22 mouse cellular contexts compared by ENCODE assay signal in the genomic region with DNA sequence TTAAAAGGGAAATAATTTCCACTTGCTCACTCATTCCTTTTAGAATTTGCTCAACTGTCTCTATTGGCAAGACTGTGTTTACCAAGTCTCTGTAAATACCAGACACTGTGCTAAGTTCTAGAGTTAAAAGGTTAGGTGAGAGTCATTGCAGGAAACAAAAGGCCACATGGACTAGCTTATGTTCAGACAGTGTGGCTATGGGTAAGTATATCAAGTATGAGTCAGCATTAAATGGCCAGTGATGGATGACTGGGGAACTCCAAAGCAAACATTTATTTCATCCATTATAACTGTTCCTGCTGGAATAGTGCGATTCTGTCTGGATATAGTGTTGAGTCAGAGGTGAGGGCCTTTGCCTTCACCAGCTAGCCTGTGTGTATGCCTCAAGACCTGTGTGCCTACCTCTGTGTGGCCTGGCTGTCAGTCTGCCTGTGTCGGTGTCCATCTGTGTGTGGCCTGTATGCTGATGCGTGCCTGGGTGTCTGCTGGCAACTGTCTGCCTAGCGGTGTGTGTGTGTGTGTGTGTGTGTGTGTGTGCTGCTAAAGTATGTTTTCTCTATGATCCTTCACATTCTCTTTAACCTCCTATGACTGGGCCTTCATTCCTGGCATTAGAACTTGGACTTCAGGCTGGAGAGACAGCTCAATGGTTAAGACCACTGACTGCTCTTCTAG.
DNase-seq lines count a peak whose midpoint lies in the region; ATAC-seq lines count a peak whose summit lies in the region.
"Had no signal": no experiment of that assay in that cellular context is flagged by ENCODE, and none has a peak within 500 bp of the region (broad histone marks: within the 10 kb centered on the region; RNA-seq: fewer than 3 reads in every experiment).

No protein-coding gene starts in this region.

- no peak overlapping the region for H3K4me3 ChIP-seq in heart, embryonic 11.5 days (ENCODE audit: low read depth, low read length)
- H3K4me3 ChIP-seq in stomach, embryonic 14.5 days (ENCODE audit: low read depth, low read length) = no peak overlapping the region
- no peak overlapping the region for H3K4me3 ChIP-seq in forebrain, embryonic 15.5 days
- H3K4me3 ChIP-seq: hindbrain, embryonic 10.5 days; intestine, embryonic 15.5 days; midbrain, embryonic 10.5 days had no signal

- no peak overlapping the region for H3K4me2 ChIP-seq in heart, embryonic 11.5 days
- no peak overlapping the region for H3K4me2 ChIP-seq in stomach, embryonic 14.5 days (replicated peaks; ENCODE audit: low read depth, low read length)
- no peak overlapping the region for H3K4me2 ChIP-seq in forebrain, embryonic 15.5 days (replicated peaks)
- H3K4me2 ChIP-seq: intestine, embryonic 15.5 days had no signal

- no peaks in the 10 kb centered on the region for H3K27me3 ChIP-seq in heart, embryonic 11.5 days (ENCODE audit: control insufficient read depth, insufficient read depth, low read length)
- no peaks in the 10 kb centered on the region for H3K27me3 ChIP-seq in stomach, embryonic 14.5 days (ENCODE audit: control insufficient read depth, insufficient read depth, low read length)
- no peaks in the 10 kb centered on the region for H3K27me3 ChIP-seq in forebrain, embryonic 15.5 days
- H3K27me3 ChIP-seq: intestine, embryonic 15.5 days had no signal

- H3K9ac ChIP-seq in heart, embryonic 11.5 days (ENCODE audit: low read depth, low read length) = no peak overlapping the region
- H3K9ac ChIP-seq in stomach, embryonic 14.5 days (replicated peaks; ENCODE audit: low read depth, low read length) = no peak overlapping the region
- no peak overlapping the region for H3K9ac ChIP-seq in forebrain, embryonic 15.5 days (replicated peaks)
- H3K9ac ChIP-seq: intestine, embryonic 15.5 days; liver, embryonic 14.5 days had no signal

- peak; percentile 52 for DNase-seq in heart, adult 11 months
- peak; percentile 11 for DNase-seq in 3134 (ENCODE audit: extremely low read depth, insufficient read length, low spot score)
- peak; percentile 42 for DNase-seq in Muller cell, postnatal 12 days (ENCODE audit: inconsistent ontology term)
- DNase-seq in ovary, postnatal 36 days (ENCODE audit: low spot score) = no peak
- DNase-seq: adrenal gland, adult 8-10 months; cerebellum, adult 8-10 months; gastrocnemius, postnatal 36 days; heart, postnatal 10 days; kidney, adult 9 months; kidney, postnatal 14 days; lung, postnatal 4 days; right cerebral cortex, adult 18-20 months; thymus, postnatal 14 days had no signal

- WGBS in heart, embryonic 11.5 days (ENCODE audit: insufficient replicate concordance) = 76% methylated on average over 4 of the region's 4 CpGs
- WGBS in stomach, embryonic 14.5 days = 71% methylated on average over 4 of the region's 4 CpGs
- WGBS in forebrain, embryonic 15.5 days = 92% methylated on average over 4 of the region's 4 CpGs

- no peak for ATAC-seq in heart, embryonic 11.5 days (replicated peaks; ENCODE audit: insufficient number of reproducible peaks, low FRiP score, low TSS enrichment)
- ATAC-seq in stomach, embryonic 14.5 days (ENCODE audit: insufficient number of reproducible peaks, insufficient read depth, low FRiP score, low read depth) = 0 out of 2 replicates have a peak, but pooled peaks have one; percentile 56
- no peak for ATAC-seq in forebrain, embryonic 15.5 days (replicated peaks)
- ATAC-seq: forebrain, embryonic 16.5 days; hindbrain, embryonic 16.5 days; intestine, embryonic 15.5 days had no signal

- no peaks in the 10 kb centered on the region for H3K9me3 ChIP-seq in heart, embryonic 11.5 days (replicated peaks; ENCODE audit: control insufficient read depth, low read length)
- H3K9me3 ChIP-seq in stomach, embryonic 14.5 days (ENCODE audit: control insufficient read depth, low read depth, low read length) = no peaks in the 10 kb centered on the region
- no peaks in the 10 kb centered on the region for H3K9me3 ChIP-seq in forebrain, embryonic 15.5 days
- H3K9me3 ChIP-seq: hindbrain, embryonic 10.5 days; intestine, embryonic 15.5 days; midbrain, embryonic 10.5 days had no signal

- no peaks in the 10 kb centered on the region for H3K36me3 ChIP-seq in heart, embryonic 11.5 days (ENCODE audit: control insufficient read depth, insufficient read depth, low read length)
- H3K36me3 ChIP-seq in stomach, embryonic 14.5 days (ENCODE audit: control insufficient read depth, insufficient read depth, low read length) = no peaks in the 10 kb centered on the region
- H3K36me3 ChIP-seq in forebrain, embryonic 15.5 days = no peaks in the 10 kb centered on the region
- H3K36me3 ChIP-seq: hindbrain, embryonic 10.5 days; intestine, embryonic 15.5 days; midbrain, embryonic 10.5 days had no signal

- H3K4me1 ChIP-seq in heart, embryonic 11.5 days (ENCODE audit: control insufficient read depth, insufficient read depth, low read length) = no peaks in the 10 kb centered on the region
- H3K4me1 ChIP-seq in stomach, embryonic 14.5 days (ENCODE audit: control insufficient read depth, insufficient read depth, low read length) = no peaks in the 10 kb centered on the region
- no peaks in the 10 kb centered on the region for H3K4me1 ChIP-seq in forebrain, embryonic 15.5 days
- H3K4me1 ChIP-seq: hindbrain, embryonic 10.5 days; intestine, embryonic 15.5 days; midbrain, embryonic 10.5 days had no signal

- H3K27ac ChIP-seq in heart, embryonic 11.5 days (ENCODE audit: low read depth, low read length) = no peak overlapping the region
- H3K27ac ChIP-seq in stomach, embryonic 14.5 days (ENCODE audit: low read length) = no peak overlapping the region
- no peak overlapping the region for H3K27ac ChIP-seq in forebrain, embryonic 15.5 days (replicated peaks)
- H3K27ac ChIP-seq: hindbrain, embryonic 10.5 days; intestine, embryonic 15.5 days; liver, embryonic 14.5 days; midbrain, embryonic 10.5 days had no signal
